17 mouse cellular contexts compared by ENCODE assay signal in the genomic region with DNA sequence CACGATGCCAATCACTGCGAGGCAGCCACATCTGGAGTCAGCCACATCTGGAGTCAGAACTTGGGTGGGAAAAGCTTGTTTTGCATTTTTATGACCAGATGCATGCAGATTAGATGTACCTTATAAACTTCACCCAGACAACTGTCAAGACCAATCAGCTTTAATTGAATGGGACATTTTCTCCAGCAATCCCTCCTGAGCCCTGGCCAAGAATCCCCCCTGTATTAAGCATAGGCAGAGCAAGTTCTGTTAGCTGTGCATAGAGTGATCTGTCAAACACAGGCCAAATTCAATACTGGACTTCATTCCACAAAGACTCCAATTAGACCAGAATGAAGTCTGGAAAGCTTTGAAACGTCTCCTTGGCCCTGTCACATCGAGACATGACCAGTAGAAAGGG.
"Had no signal": no experiment of that assay in that cellular context is flagged by ENCODE, and none has a peak within 500 bp of the region (broad histone marks: within the 10 kb centered on the region; RNA-seq: fewer than 3 reads in every experiment).

No protein-coding gene starts in this region.

- DNase-seq: liver, postnatal 0 days; lung, adult 2 months; lung, postnatal 14 days; lung, postnatal 36 days; right cerebral cortex, postnatal 25 days; right cerebral cortex, postnatal 4 days; spleen, adult 18-20 months; thymus, adult 18-20 months; thymus, postnatal 14 days; thymus, postnatal 36 days had no signal

- H3K9ac ChIP-seq: liver, postnatal 0 days; lung, embryonic 15.5 days; midbrain, embryonic 12.5 days; midbrain, embryonic 15.5 days; neural tube, embryonic 12.5 days had no signal

- ATAC-seq: liver, postnatal 0 days; lung, postnatal 0 days; midbrain, embryonic 15.5 days had no signal

- H3K27me3 ChIP-seq: lung, embryonic 15.5 days; megakaryocyte, embryonic 14.5 days; midbrain, embryonic 12.5 days; midbrain, embryonic 15.5 days; neural tube, embryonic 12.5 days had no signal

- H3K27ac ChIP-seq: lung, embryonic 15.5 days; macrophage; midbrain, embryonic 12.5 days; midbrain, embryonic 15.5 days; neural tube, embryonic 12.5 days had no signal

- H3K4me3 ChIP-seq: lung, embryonic 15.5 days; megakaryocyte, embryonic 14.5 days; midbrain, embryonic 12.5 days; midbrain, embryonic 15.5 days; neural tube, embryonic 12.5 days had no signal

- H3K4me2 ChIP-seq: lung, embryonic 15.5 days; midbrain, embryonic 12.5 days; midbrain, embryonic 15.5 days; neural tube, embryonic 12.5 days had no signal

- H3K4me1 ChIP-seq: midbrain, embryonic 12.5 days; midbrain, embryonic 15.5 days; neural tube, embryonic 12.5 days had no signal

- H3K36me3 ChIP-seq: lung, embryonic 15.5 days; midbrain, embryonic 12.5 days; midbrain, embryonic 15.5 days; neural tube, embryonic 12.5 days had no signal

- H3K9me3 ChIP-seq: lung, embryonic 15.5 days; megakaryocyte, embryonic 14.5 days; midbrain, embryonic 12.5 days; midbrain, embryonic 15.5 days; neural tube, embryonic 12.5 days had no signal
